Mouse (Mus musculus): Measurements from ENCODE around the gene Hmx2. TPM values are rescaled to one million over a fixed set of nuclear protein-coding genes. Genes with fewer than 3 reads are reported as not detected.

The Hmx2 gene
- total RNA-seq (2021) = not detected
- long read RNA-seq, experiment 1 = 0 reads
- long read RNA-seq, experiment 2 = 0 reads

- DNase-seq (ENCODE audit: low spot score in 2 of 2) = no peak
- intact Hi-C loops (cut with DNase I) = loop anchor here (10.0 kb wide), 1 partner anchor 196 kb away; no protein-coding TSS in a partner anchor
Observed at GRCm38 (mm10) chr7:131548473-131548872, at the start of gene Hmx2. Hmx2 (plus strand) TSS chr7:131548773.

- no peak for DNase-seq (ENCODE audit: low spot score in 2 of 2)
- intact Hi-C loops (cut with DNase I) = no loop called here
Observed at GRCm38 (mm10) chr7:131503739-131504138, 44.8 kb upstream of the Hmx2 start.

GRCm38 (mm10) chr7:131539979-131540378 lies 8.6 kb upstream of the Hmx2 start:
- intact Hi-C loops (cut with DNase I) = loop anchor here (2.0 to 10.0 kb wide), 3 partner anchors 17 to 343 kb away; no protein-coding TSS in a partner anchor
- peak; percentile 85 to 90 for DNase-seq (ENCODE audit: low spot score in 2 of 2)

- intact Hi-C loops (cut with DNase I) = loop anchor here (2.0 to 10.0 kb wide), 3 partner anchors 15 to 341 kb away; no protein-coding TSS in a partner anchor
- DNase-seq (ENCODE audit: low spot score in 2 of 2) = no peak
Observed at GRCm38 (mm10) chr7:131541184-131542114, 7.1 kb upstream of the Hmx2 start.

GRCm38 (mm10) chr7:131542115-131542871 lies 6.3 kb upstream of the Hmx2 start, which contains the start of gene Hmx3:
Hmx3 (plus strand) TSS chr7:131542867.
- intact Hi-C loops (cut with DNase I) = loop anchor here (10.0 kb wide), 1 partner anchor 203 kb away; no protein-coding TSS in a partner anchor
- no peak for DNase-seq (ENCODE audit: low spot score in 2 of 2)

GRCm38 (mm10) chr7:131542872-131543622 lies 5.5 kb upstream of the Hmx2 start:
- intact Hi-C loops (cut with DNase I) = loop anchor here (10.0 kb wide), 1 partner anchor 202 kb away; no protein-coding TSS in a partner anchor
- DNase-seq (ENCODE audit: low spot score in 2 of 2) = no peak

- intact Hi-C loops (cut with DNase I) = loop anchor here (10.0 kb wide), 1 partner anchor 201 kb away; no protein-coding TSS in a partner anchor
- DNase-seq (ENCODE audit: low spot score in 2 of 2) = no peak
Observed at GRCm38 (mm10) chr7:131543623-131544481, 4.7 kb upstream of the Hmx2 start.

DNA sequence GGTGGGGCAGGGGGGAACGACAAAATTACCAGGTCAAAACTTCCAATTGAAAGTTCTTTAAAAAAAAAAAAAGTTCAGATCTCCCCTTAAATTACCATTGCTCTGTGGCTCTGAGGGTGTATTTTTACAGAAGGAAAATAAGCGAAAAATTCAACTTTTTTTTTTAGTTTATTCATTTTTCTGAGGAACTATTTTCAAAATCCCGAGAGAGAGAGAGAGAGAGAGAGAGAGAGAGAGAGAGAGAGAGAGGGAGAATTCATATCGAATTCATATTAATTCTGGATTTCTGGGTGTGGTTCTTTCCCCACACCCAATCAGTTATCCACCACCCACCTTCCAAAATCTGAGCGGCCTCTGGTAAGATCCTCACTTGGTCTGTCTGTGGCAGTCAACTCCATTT lies 3.7 kb upstream of the Hmx2 start:
- intact Hi-C loops (cut with DNase I) = loop anchor here (10.0 kb wide), 1 partner anchor 200 kb away; no protein-coding TSS in a partner anchor
- no peak for DNase-seq (ENCODE audit: low spot score in 2 of 2)

DNA sequence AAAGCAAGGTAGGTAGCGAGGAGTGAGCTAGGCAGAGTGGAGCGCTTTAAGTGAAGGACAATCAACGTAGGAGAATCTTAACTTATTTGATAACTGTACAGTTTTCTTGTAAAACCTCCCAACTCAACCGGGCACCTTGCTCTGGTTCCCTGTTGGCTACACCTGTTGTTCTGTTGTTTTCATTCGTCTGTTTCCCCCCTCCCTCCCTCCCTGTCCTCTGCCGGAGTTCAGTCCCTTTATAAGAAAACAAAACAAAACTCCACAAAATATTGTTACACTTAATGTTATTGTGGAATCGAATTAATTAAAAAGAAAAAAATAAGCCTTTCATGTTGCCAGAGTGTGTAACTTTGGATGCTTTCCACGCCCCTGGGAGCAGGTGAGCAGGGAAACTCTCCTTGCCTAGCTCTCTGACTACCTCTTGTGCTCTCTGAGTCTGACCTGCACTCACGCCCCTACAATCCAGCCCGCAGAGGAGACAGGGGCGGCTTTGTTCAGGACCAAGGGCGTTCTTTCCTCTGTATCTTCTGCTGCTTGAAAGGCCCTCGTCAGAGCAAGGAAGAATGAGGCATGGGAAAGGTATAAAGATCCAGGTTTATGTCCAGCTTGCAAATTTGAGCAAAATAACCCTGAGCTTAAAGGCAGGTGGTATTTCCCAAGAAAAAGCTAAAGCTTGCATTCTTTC lies 2.7 kb upstream of the Hmx2 start:
- no peak for DNase-seq (ENCODE audit: low spot score in 2 of 2)
- intact Hi-C loops (cut with DNase I) = loop anchor here (10.0 kb wide), 1 partner anchor 199 kb away; no protein-coding TSS in a partner anchor

GRCm38 (mm10) chr7:131546423-131546822 lies 2.1 kb upstream of the Hmx2 start:
- intact Hi-C loops (cut with DNase I) = loop anchor here (10.0 kb wide), 1 partner anchor 198 kb away; no protein-coding TSS in a partner anchor
- DNase-seq (ENCODE audit: low spot score in 2 of 2) = no peak

DNA sequence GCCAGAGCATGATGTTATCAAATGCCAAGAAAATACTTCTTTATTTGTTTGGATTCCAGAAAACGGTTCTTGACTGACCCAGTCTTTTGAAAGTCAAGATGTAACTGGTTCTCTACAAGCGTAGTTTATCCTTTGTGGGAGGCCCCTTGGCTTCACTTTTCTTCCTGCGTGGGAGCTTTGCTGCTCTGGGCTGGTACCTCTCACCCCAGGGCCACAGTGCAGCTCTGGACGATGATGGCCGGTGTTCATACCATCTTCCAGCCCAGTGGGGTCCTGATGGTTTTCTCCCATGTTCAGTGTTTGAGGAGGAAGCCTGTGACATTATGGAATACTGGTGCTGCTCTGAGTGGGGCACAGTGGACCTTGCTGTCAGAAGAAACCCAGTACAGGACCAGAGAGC lies 1.1 kb upstream of the Hmx2 start:
- no peak for DNase-seq (ENCODE audit: low spot score in 2 of 2)

GRCm38 (mm10) chr7:131551471-131551870 lies 2.9 kb downstream of the Hmx2 start:
- no peak for DNase-seq (ENCODE audit: low spot score in 2 of 2)
- intact Hi-C loops (cut with DNase I) = no loop called here

More for the DNA sequence above, 1.1 kb upstream of the Hmx2 start:
- intact Hi-C loops (cut with DNase I) = loop anchor here (10.0 kb wide), 1 partner anchor 197 kb away; no protein-coding TSS in a partner anchor

- no peak for DNase-seq (ENCODE audit: low spot score in 2 of 2)
- intact Hi-C loops (cut with DNase I) = no loop called here
Observed at GRCm38 (mm10) chr7:131551931-131552741, 3.6 kb downstream of the Hmx2 start.

- no peak for DNase-seq (ENCODE audit: low spot score in 2 of 2)
- intact Hi-C loops (cut with DNase I) = no loop called here
Observed at GRCm38 (mm10) chr7:131552781-131553180, 4.2 kb downstream of the Hmx2 start.

DNA sequence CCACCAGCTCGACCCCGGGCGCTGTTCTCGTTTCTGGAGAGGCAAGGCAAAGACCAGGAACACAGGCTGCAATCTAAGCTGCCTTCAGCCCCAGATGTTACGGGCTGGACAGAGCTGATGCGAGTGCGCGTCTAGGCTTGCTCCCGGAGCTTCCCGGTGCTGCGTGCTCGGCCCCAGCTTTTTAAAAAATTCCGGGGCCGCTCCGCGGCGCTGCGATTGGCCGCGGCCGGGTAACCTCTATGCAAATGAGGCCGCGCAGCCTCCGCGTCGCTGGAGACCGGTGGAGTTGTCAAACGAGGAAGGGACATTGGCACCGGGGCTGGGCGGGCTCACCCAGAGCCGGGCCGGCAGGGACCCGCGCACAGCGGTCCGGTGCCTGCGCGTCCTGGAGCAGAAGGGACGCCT lies 5.2 kb downstream of the Hmx2 start:
- intact Hi-C loops (cut with DNase I) = no loop called here
- no peak for DNase-seq (ENCODE audit: low spot score in 2 of 2)

DNA sequence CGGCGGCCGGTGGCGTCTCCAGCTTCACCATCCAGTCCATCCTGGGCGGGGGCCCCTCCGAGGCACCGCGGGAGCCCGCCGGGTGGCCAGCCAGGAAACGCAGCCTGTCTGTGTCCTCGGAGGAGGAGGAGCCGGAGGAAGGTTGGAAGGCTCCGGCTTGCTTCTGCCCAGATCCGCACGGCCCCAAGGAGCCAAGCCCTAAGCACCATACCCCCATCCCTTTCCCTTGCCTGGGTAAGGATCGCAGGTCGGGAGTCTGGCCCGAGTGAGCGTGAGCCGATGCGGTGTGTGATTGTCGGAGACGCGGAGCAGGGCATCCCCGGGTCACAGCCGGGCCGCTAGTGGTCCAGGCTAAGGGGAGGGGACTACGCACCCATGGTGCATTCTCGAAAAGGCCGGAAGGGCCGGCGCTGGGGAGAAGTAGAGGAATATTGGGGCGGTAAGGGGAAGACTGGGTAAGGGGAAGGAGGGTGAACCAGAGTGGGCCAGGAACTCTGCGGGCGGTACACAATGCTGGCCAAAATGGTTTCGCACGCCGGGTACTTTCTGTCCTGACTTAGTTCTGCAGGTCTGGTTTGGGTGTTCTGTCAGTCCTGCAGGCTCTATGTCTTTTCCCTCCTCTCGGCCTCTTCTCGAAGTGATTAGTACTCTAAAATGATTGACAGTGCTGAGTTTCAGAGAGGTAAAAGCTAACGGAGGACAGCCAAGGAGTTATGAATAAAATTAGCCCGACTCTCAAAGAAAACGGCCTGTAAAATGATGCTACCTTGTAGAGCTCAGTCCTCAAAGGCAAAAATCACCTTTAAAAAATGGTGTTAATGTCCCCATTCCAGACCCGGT lies 6.0 kb downstream of the Hmx2 start:
- intact Hi-C loops (cut with DNase I) = no loop called here
- no peak for DNase-seq (ENCODE audit: low spot score in 2 of 2)
